Mouse (Mus musculus) layer of hippocampus, adult 9-10 months (tissue): ENCODE results near the gene Syne2.
A peak's percentile ranks its signal among the peaks of the same experiment; 100 is the strongest.

ENCODE experiments used
- DNase-seq: peaks from one replicate; pipeline ENCODE4 v3.0.0; 2022; ENCODE audit warnings: low spot score

The Syne2 gene

GRCm38 (mm10) chr12:76048672-76049071, 230.7 kb downstream of the Syne2 start:
- no peak for DNase-seq

GRCm38 (mm10) chr12:76049343-76049742, 231.4 kb downstream of the Syne2 start:
- no peak for DNase-seq

GRCm38 (mm10) chr12:76051879-76052278, 233.9 kb downstream of the Syne2 start:
- DNase-seq, result no peak

DNA sequence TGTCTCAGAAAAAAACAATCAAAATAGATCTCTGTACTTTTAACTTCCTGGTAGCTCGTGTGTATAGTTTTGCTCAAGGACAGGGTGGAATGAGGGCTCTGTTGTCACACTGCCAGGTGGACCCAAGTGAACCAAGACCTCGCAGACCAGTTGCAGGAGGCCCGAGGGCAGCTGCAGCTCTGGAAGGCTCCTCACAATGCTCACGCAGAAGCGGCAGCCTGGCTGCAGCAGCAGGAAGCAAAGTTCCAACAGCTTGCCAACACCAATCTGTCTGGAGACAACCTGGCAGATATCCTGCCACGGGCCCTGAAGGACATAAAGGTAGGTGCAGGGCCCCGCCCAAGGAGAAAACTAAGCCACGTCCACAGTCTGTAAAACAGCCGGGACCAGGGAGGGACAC, 236.7 kb downstream of the Syne2 start:
- DNase-seq, result no peak

GRCm38 (mm10) chr12:76063001-76063400, 245.1 kb downstream of the Syne2 start:
- DNase-seq, result no peak

GRCm38 (mm10) chr12:76070386-76070785, 252.5 kb downstream of the Syne2 start:
- DNase-seq, result no peak

GRCm38 (mm10) chr12:76071935-76072849, 254.3 kb downstream of the Syne2 start:
- no peak for DNase-seq

DNA sequence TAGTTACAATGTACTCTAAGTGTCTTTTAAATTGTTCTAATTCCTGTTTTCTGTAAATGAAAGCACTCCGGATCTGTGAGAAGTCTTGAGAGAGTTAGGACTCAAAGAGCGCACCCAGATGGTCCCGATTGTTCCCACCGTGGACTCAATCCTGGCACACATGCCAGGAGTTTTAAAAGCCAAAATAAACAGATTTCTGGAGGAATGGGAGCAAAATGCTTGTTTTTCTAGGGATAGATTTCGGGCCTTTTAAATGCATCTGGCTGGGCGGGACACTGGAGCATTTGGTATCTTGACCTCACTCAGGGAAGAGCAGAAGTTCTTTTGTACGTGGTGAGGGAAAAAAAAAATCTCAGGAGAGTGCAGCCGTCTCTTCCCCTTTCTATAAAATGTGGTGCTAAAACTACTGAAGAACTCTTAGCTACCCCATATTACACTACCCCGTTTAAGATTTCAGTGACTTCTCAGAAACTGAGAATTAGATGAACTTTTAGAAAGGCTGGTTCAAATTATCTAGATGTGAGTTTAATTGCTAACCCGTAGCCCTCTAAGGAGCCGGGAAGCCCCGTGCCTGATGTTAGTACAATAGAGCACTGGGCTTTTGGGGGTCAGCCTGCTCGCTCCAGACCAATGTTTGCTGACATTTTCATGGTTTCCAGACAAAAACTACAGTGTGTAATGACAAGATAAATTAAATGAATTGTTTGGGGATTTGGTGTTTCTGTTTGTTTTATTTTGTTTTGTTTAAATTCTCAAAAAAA, 255.3 kb downstream of the Syne2 start:
- DNase-seq, result no peak

- DNase-seq, result no peak
Observed at GRCm38 (mm10) chr12:76073981-76074380, 256.0 kb downstream of the Syne2 start.

- DNase-seq, result no peak
Observed at GRCm38 (mm10) chr12:76080876-76081556, 263.1 kb downstream of the Syne2 start.

- peak; percentile 59 for DNase-seq
Observed at GRCm38 (mm10) chr12:76081557-76082211, 263.8 kb downstream of the Syne2 start.

DNA sequence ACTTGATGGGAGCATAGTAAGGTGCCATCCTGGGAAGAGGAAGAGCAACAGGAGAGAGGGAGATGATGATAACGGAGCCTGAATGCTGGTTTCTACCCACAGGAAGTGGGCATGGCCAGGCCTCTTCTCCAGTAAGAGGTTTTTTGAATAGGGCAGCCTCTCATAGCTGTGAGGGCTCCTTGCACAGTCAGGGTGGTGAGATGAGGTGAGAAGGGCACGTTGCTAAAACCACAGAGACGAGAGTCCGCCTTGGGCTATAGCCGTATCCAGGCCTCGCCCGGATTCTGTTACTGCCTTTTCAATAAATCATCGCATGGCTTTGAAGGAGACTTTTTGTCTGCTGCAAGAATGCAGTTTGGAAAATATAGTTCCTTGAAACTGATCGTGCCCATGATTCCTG, 267.1 kb downstream of the Syne2 start:
- no peak for DNase-seq

- no peak for DNase-seq
Observed at GRCm38 (mm10) chr12:76085956-76086905, 268.3 kb downstream of the Syne2 start.

GRCm38 (mm10) chr12:76087025-76087424, 269.1 kb downstream of the Syne2 start:
- DNase-seq, result no peak

DNA sequence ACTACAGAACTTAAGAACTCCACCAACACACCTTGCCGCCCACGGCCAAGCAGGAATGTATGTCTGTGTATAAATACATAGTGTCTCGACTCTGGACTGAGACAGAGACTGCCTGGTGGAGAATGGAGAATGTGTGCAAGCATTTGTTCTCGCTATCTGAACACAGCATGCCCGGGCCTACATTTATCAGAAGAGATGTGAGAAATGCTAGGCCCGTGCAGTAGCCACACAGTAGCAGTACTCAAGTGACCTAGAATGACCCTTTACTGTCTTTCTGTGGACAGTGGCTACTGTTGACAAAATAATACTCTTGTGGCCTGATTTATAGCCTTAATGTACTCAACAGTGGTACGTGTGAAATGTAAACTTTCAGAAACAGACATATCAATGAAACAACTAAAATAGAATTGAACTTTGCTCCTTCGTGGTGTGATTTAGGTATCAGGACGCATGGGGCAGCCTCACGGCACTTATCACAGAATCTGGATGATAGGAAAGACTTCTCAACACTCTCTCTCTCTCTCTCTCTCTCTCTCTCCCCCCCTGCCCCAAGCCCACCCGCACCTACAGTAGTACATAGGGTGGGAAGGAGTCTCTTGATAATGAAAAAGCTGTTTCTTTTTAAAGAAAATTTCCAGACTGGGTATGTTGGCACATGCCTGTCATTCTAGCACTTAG, 275.0 kb downstream of the Syne2 start:
- DNase-seq, result no peak

DNA sequence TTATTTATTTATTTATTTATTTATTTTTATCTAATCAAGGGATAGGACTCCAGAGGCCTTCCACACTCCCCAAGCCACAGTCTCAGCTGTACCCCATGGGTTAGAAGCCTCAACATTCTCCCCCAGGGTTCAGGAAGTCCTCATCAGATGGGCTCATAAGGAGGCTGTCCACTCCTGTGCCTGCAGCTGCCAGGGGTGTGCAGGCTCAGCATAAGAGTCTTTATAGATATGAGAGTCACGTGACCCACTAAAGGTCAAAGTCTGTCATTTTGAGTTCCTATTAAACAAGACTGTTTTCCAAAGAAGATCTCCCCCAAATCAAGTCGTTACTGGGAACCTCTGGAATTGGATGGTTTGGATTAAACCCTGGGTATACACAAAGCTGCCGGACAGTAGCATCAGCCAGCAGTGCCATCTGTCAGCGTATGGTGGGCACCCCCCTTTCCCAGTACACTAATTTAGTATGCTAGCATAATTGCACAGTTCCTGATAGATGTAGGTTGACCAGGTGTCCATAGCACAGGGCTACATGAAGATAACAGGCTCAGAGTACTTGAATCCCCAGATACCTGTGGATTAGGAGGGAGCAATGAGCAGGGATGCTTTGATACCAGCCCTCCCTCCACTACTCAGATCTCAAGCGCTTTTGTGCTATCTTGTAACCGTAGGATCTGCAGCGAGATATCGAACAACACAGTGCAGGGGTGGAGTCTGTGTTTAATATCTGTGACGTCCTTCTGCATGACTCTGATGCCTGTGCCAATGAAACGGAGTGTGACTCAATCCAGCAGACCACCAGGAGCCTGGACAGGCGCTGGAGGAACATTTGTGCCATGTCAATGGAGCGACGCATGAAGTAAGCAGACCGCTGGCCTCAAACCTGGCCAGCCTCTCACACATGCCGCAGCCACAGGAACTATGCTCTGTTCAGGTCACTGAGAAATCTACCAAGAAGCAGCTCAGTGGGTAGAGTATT, 276.0 kb downstream of the Syne2 start:
- DNase-seq, result no peak

- DNase-seq, result no peak
Observed at GRCm38 (mm10) chr12:76095117-76096035, 277.4 kb downstream of the Syne2 start.

GRCm38 (mm10) chr12:76102621-76103020, 284.7 kb downstream of the Syne2 start:
- no peak for DNase-seq
